Comparison of ENCODE assay signal across 8 mouse cellular contexts in genomic region chr11:60808286-60809070, GRCm38 (mm10). TPM values are rescaled to one million over a fixed set of nuclear protein-coding genes. Genes with fewer than 3 reads are reported as not detected.
A peak's percentile ranks its signal among the peaks of the same experiment; 100 is the strongest.
DNase-seq lines count a peak whose midpoint lies in the region; ATAC-seq lines count a peak whose summit lies in the region.

No protein-coding gene starts in this region.

- ATAC-seq in lung, embryonic 15.5 days (ENCODE audit: borderline replicate concordance, extremely low read depth, low FRiP score, low TSS enrichment) = no peak

- peak overlapping the region; percentile 47 for H3K27ac ChIP-seq in lung, embryonic 15.5 days

- peaks cover 32% of the 10 kb centered on the region for H3K4me1 ChIP-seq in lung, embryonic 15.5 days

- peak; percentile 25 to 41 for DNase-seq in cerebellum, postnatal 10 days
- DNase-seq in cerebellum, postnatal 36 days = no peak
- peak; percentile 34 for DNase-seq in A20 (ENCODE audit: low read depth, low spot score)
- DNase-seq in gastrocnemius, adult 18-20 months (ENCODE audit: low spot score) = peak; percentile 51
- DNase-seq in kidney, postnatal 10 days = peak; percentile 69
- DNase-seq in neural tube, embryonic 10.5 days (ENCODE audit: extremely low spot score, low spot score) = no peak
- DNase-seq in spleen, adult 18-20 months = no peak

- 40% methylated on average over 4 of the region's 4 CpGs for WGBS in lung, embryonic 15.5 days

- no peaks in the 10 kb centered on the region for H3K27me3 ChIP-seq in lung, embryonic 15.5 days

- H3K4me3 ChIP-seq in lung, embryonic 15.5 days = no peak overlapping the region

- H3K4me2 ChIP-seq in lung, embryonic 15.5 days = peak overlapping the region; percentile 24

- 0 out of 2 replicates have a peak overlapping the region, but pooled peaks have one; percentile 2 for H3K9ac ChIP-seq in lung, embryonic 15.5 days

- no peaks in the 10 kb centered on the region; the same call in 1 of the 2 replicates for H3K36me3 ChIP-seq in lung, embryonic 15.5 days

- no peaks in the 10 kb centered on the region for H3K9me3 ChIP-seq in lung, embryonic 15.5 days

RNA-seq across cellular contexts. Expression of gene Shmt1, which starts 3.0 kb away (rescaled TPM):
- total RNA-seq in gastrocnemius, adult 18-20 months (2021) = 10 to 100 TPM; 10.6 to 13.9 TPM
- polyA plus RNA-seq in lung, embryonic 15.5 days (2015; fragmentation: Nextera tagmentation; extraction: Ambion mirVana) = 58.3 and 58.5 TPM in 2 replicates

RNA-seq across cellular contexts. Expression of gene Dhrs7b, which starts 22.0 kb away (rescaled TPM):
- total RNA-seq in gastrocnemius, adult 18-20 months (2021) = 10 to 100 TPM; 21.0 to 21.5 TPM
- 41.0 and 41.4 TPM in 2 replicates for polyA plus RNA-seq in lung, embryonic 15.5 days (2015; fragmentation: Nextera tagmentation; extraction: Ambion mirVana)

RNA-seq across cellular contexts. Expression of gene Smcr8, which starts 31.2 kb away (rescaled TPM):
- total RNA-seq in gastrocnemius, adult 18-20 months (2021) = 10 to 100 TPM; 18.4 to 18.5 TPM
- 4.5 and 5.3 TPM in 2 replicates for polyA plus RNA-seq in lung, embryonic 15.5 days (2015; fragmentation: Nextera tagmentation; extraction: Ambion mirVana)

RNA-seq across cellular contexts. Expression of gene Top3a, which starts 31.3 kb away (rescaled TPM):
- 1 to 10 TPM; 3.7 to 5.0 TPM for total RNA-seq in gastrocnemius, adult 18-20 months (2021)
- polyA plus RNA-seq in lung, embryonic 15.5 days (2015; fragmentation: Nextera tagmentation; extraction: Ambion mirVana) = 17.0 and 17.2 TPM in 2 replicates

Comparison
In these comparisons a context has a peak if more than half of its experiments do, and no peak if none do; other contexts are left out.
1. DNase-seq: peak in cerebellum, postnatal 10 days (2 of 2), A20 (single experiment), gastrocnemius, adult 18-20 months (single experiment) and kidney, postnatal 10 days (single experiment); none in cerebellum, postnatal 36 days (0 of 2), neural tube, embryonic 10.5 days (single experiment) and spleen, adult 18-20 months (0 of 2).